Mouse (Mus musculus) monocyte, adult 59 days (primary cell): ENCODE data around the gene Atpif1. TPM values are rescaled to one million over a fixed set of nuclear protein-coding genes. Genes with fewer than 3 reads are reported as not detected.

Experiments
- total RNA-seq, 2 experiments: library from RNA; stranded (reverse); gene quantifications; one replicate each; pipeline ENCODE4 v1.2.4; 2023

Gene Atpif1
- total RNA-seq = 100 to 1,000 TPM; 109 to 112 TPM

GRCm38 (mm10) chr4:132532981-132533916, at the start of gene Atpif1:
Gene Atpif1, minus strand, starts transcription at chr4:132533659.

DNA sequence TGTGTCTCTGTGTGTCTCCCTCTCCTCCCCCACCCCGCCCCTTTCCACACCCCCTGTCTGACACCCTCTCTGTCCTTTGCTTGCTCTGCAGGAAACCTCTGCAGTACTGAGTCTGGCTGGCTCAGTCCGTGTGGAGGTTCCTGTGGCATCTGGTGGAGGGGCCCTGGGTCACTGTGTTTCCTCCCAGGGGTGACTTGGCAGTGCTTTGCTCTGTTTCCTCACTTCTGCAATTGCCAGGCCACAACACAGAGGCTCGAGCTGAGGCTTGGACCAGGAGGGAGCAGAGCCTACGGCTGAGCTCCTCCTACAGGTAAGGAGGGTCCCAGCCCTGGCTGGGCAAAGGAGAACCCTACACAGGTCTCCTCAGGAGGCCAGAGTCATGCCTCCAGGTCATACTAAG, 30.5 kb upstream of the Atpif1 start, which contains the start of gene Ptafr:
Gene Ptafr (plus strand): TSS at position 103 of the 400 bp plus-strand sequence.

GRCm38 (mm10) chr4:132535406-132536121, 2.1 kb upstream of the Atpif1 start, which contains the start of gene Dnajc8:
Gene Dnajc8, plus strand, starts transcription at chr4:132535550.

DNA sequence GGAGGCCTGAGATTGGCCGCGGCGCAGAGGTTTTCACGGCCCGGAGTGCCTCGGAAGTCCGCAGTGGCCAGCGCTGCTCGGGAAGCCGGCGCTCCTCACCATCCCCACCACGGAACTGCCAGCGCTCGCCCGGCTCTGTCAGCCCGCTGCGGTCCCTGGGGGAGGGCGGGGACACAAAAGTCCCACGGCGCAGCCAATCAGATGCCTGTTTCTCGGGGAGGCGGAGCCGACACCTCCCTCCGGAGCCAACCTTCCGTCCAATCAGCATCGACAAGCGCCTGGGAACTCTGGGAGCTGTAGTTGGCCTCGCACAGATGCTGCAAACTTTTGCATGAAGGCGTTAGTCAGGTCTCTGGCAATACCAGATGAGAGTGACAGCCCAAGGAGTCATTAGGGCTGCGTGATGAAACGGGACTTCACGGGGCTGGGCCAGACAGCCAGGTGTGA, 23.1 kb downstream of the Atpif1 start, which contains the start of gene Sesn2:
Gene Sesn2 (minus strand): TSS at position 150 of the 447 bp plus-strand sequence.

Other genes with a start within 250 kb of the Atpif1 start
- gene Rab42, start 230.3 kb downstream of the Atpif1 start, total RNA-seq = 1 to 10 TPM in 1 of 2 experiments, not detected in 1; 1.2 TPM
- 10 to 100 TPM; 35.1 to 35.6 TPM for gene Trnau1ap, start 204.1 kb downstream of the Atpif1 start, total RNA-seq
- 10 to 100 TPM; 25.6 to 26.3 TPM for gene Rcc1, start 180.1 kb downstream of the Atpif1 start, total RNA-seq
- 10 to 100 TPM; 31.4 to 34.2 TPM for gene Phactr4, start 111.2 kb downstream of the Atpif1 start, total RNA-seq
- gene Med18, start 69.7 kb downstream of the Atpif1 start, total RNA-seq = 1 to 10 TPM; 6.5 to 6.8 TPM
- 10 to 100 TPM; 23.1 to 25.2 TPM for gene Sesn2, start 23.2 kb downstream of the Atpif1 start, total RNA-seq
- 100 to 1,000 TPM in 1 of 2 experiments, 10 to 100 TPM in 1; 73.4 to 104 TPM for gene Dnajc8, start 1.9 kb upstream of the Atpif1 start, total RNA-seq
- 10 to 100 TPM; 52.8 to 55.1 TPM for gene Ptafr, start 30.4 kb upstream of the Atpif1 start, total RNA-seq
- gene Eya3, start 105.3 kb upstream of the Atpif1 start, total RNA-seq = 10 to 100 TPM; 32.9 to 39.3 TPM
- gene Xkr8, start 198.9 kb upstream of the Atpif1 start, total RNA-seq = 1 to 10 TPM; 3.6 to 5.0 TPM
- gene Smpdl3b, start 223.6 kb upstream of the Atpif1 start, total RNA-seq = 10 to 100 TPM; 48.7 to 50.5 TPM
- 10 to 100 TPM; 13.5 to 15.9 TPM for gene Rpa2, start 234.7 kb upstream of the Atpif1 start, total RNA-seq